Mouse (Mus musculus): Measurements from ENCODE around the gene Foxr2. TPM values are rescaled to one million over a fixed set of nuclear protein-coding genes. Genes with fewer than 3 reads are reported as not detected.

The Foxr2 gene
- not detected for total RNA-seq (2021)

- intact Hi-C loops (cut with DNase I) = no loop called here
- DNase-seq (ENCODE audit: low spot score) = no peak
Observed at GRCm38 (mm10) chrX:153118486-153118885, at the start of gene Foxr2. Gene Foxr2 (plus strand): TSS chrX:153118786.

- intact Hi-C loops (cut with DNase I) = no loop called here
- no peak for DNase-seq (ENCODE audit: low spot score)
Observed at GRCm38 (mm10) chrX:153119013-153119412, 427 bp downstream of the Foxr2 start.

GRCm38 (mm10) chrX:153139734-153140515 is 21.3 kb downstream of the Foxr2 start, which contains the start of gene Rragb:
Gene Rragb (plus strand): TSS chrX:153139981.
- intact Hi-C loops (cut with DNase I) = no loop called here
- peak; percentile 33 for DNase-seq (ENCODE audit: low spot score)

- no peak for DNase-seq (ENCODE audit: low spot score)
- intact Hi-C loops (cut with DNase I) = no loop called here
Observed at GRCm38 (mm10) chrX:153142656-153143055, 24.1 kb downstream of the Foxr2 start.

- DNase-seq (ENCODE audit: low spot score) = no peak
- intact Hi-C loops (cut with DNase I) = no loop called here
Observed at GRCm38 (mm10) chrX:153151766-153152165, 33.2 kb downstream of the Foxr2 start.

- intact Hi-C loops (cut with DNase I) = loop anchor here (1.0 kb wide), 1 partner anchor 211 kb away; no protein-coding TSS in a partner anchor
- DNase-seq (ENCODE audit: low spot score) = no peak
Observed at GRCm38 (mm10) chrX:153155322-153155721, 36.7 kb downstream of the Foxr2 start.

GRCm38 (mm10) chrX:153174786-153175185 is 56.2 kb downstream of the Foxr2 start:
- DNase-seq (ENCODE audit: low spot score) = no peak
- intact Hi-C loops (cut with DNase I) = no loop called here

GRCm38 (mm10) chrX:153182221-153182620 is 63.6 kb downstream of the Foxr2 start:
- intact Hi-C loops (cut with DNase I) = no loop called here
- DNase-seq (ENCODE audit: low spot score) = no peak

Other genes with a start within 250 kb of the Foxr2 start
- gene Usp51, start 112.3 kb upstream of the Foxr2 start, total RNA-seq (2021) = not detected
- 10 to 100 TPM in 1 of 2 experiments, 1 to 10 TPM in 1; 8.8 to 11.0 TPM for gene Mageh1, start 81.2 kb upstream of the Foxr2 start, total RNA-seq (2021)
- 1 to 10 TPM; 3.2 to 4.0 TPM for gene Rragb, start 21.2 kb downstream of the Foxr2 start, total RNA-seq (2021)
- under 1 TPM; 0.22 to 0.31 TPM for gene Klf8, start 118.7 kb downstream of the Foxr2 start, total RNA-seq (2021)

All from heart, postnatal 25 days (tissue).